Mouse (Mus musculus) embryonic facial prominence, embryonic 10.5 days (tissue): Measurements from ENCODE around the gene Man2a1. TPM values are rescaled to one million over a fixed set of nuclear protein-coding genes. Genes with fewer than 3 reads are reported as not detected.

Experiments
- DNase-seq: peaks from one replicate; pipeline ENCODE4 v3.0.0-alpha.2; 2017; ENCODE audit warnings: low spot score
- H3K27ac ChIP-seq: fragments of 300-500 bp; sonication (generic); replicated peaks from 2 replicates; pipeline ENCODE4 v1.5.1; 2016; ENCODE audit warnings: mild to moderate bottlenecking
- H3K27me3 ChIP-seq: fragments of 300-500 bp; sonication (generic); replicated peaks from 2 replicates; pipeline ENCODE4 v1.6.1; 2016; ENCODE audit warnings: low read depth, mild to moderate bottlenecking; ENCODE audit not compliant: poor library complexity, severe bottlenecking
- H3K36me3 ChIP-seq: fragments of 300-500 bp; sonication (generic); replicated peaks from 2 replicates; pipeline ENCODE4 v1.6.1; 2016; ENCODE audit warnings: mild to moderate bottlenecking, moderate library complexity
- H3K4me1 ChIP-seq: fragments of 300-500 bp; sonication (generic); 2 replicates; pipeline ENCODE4 v1.6.1; 2016
- H3K4me3 ChIP-seq: fragments of 300-500 bp; sonication (generic); 2 replicates; pipeline ENCODE4 v1.5.1; 2016; ENCODE audit warnings: mild to moderate bottlenecking, moderate library complexity
- H3K9me3 ChIP-seq: fragments of 300-500 bp; sonication (generic); 2 replicates; pipeline ENCODE4 v1.6.1; 2016; ENCODE audit warnings: mild to moderate bottlenecking
- WGBS: fragments of 180-500 bp; shearing (Covaris S2); methylation state at CpG from one replicate; pipeline ENCODE4 v1.1.7; 2016; 5-methylcytosine and 5-hydroxymethylcytosine counted together
- polyA plus RNA-seq: library from polyadenylated mRNA; unstranded; fragments of >200 nt; fragmentation: Nextera tagmentation; extraction: Ambion mirVana; gene quantifications from 2 replicates; pipeline ENCODE4 v1.2.1, GENCODE M21; 2016

Man2a1 gene
- polyA plus RNA-seq, 1 experiment from 2014 or later: 6.4 TPM

- Histone ChIP-seq H3K9me3 (peaks cover 5% of the 10 kb centered on the region), H3K4me1 (no peaks in the 10 kb centered on the region), H3K27me3 (no peaks in the 10 kb centered on the region), H3K4me3 (no peak overlapping the region), H3K27ac (no peak overlapping the region), H3K36me3 (peaks cover 44% of the 10 kb centered on the region)
- DNase-seq: no peak
- WGBS: 94% methylated on average over 6 of the region's 6 CpGs
Observed at GRCm38 (mm10) chr17:64685216-64685903, 84.8 kb downstream of the Man2a1 start.

GRCm38 (mm10) chr17:64689614-64690013 is 89.1 kb downstream of the Man2a1 start:
- Histone ChIP-seq H3K36me3 (peaks cover 49% of the 10 kb centered on the region), H3K4me1 (no peaks in the 10 kb centered on the region), H3K9me3 (peaks cover 5% of the 10 kb centered on the region), H3K27me3 (no peaks in the 10 kb centered on the region), H3K27ac (no peak overlapping the region), H3K4me3 (no peak overlapping the region)
- WGBS: 90% methylated on average over 3 of the region's 3 CpGs
- no peak for DNase-seq

- Histone ChIP-seq H3K9me3 (no peaks in the 10 kb centered on the region), H3K27ac (no peak overlapping the region), H3K36me3 (peaks cover 8% of the 10 kb centered on the region), H3K4me3 (no peak overlapping the region), H3K4me1 (no peaks in the 10 kb centered on the region), H3K27me3 (no peaks in the 10 kb centered on the region)
- 84% methylated on average over 10 of the region's 10 CpGs for WGBS
- DNase-seq: no peak
Observed at GRCm38 (mm10) chr17:64697277-64697831, 96.8 kb downstream of the Man2a1 start.

GRCm38 (mm10) chr17:64698516-64698915 is 98.0 kb downstream of the Man2a1 start:
- Histone ChIP-seq H3K4me3 (no peak overlapping the region), H3K27me3 (no peaks in the 10 kb centered on the region), H3K36me3 (peaks cover 8% of the 10 kb centered on the region), H3K9me3 (no peaks in the 10 kb centered on the region), H3K27ac (no peak overlapping the region), H3K4me1 (peaks cover 4% of the 10 kb centered on the region)
- DNase-seq: no peak
- WGBS: 85% methylated on average over 8 of the region's 8 CpGs

GRCm38 (mm10) chr17:64703649-64704230 is 103.2 kb downstream of the Man2a1 start:
- H3K4me3 ChIP-seq: no peak overlapping the region
- H3K27ac ChIP-seq: peak overlapping the region; percentile 30; the same call in 1 of the 2 replicates
- H3K4me1 ChIP-seq: peaks cover 6% of the 10 kb centered on the region
- H3K36me3 ChIP-seq: no peaks in the 10 kb centered on the region
- no peak for DNase-seq
- H3K9me3 ChIP-seq: no peaks in the 10 kb centered on the region
- WGBS: 83% methylated on average over 4 of the region's 4 CpGs
- H3K27me3 ChIP-seq: no peaks in the 10 kb centered on the region

GRCm38 (mm10) chr17:64707529-64707928 is 107.0 kb downstream of the Man2a1 start:
- WGBS: 92% methylated on average over 6 of the region's 6 CpGs
- H3K4me3 ChIP-seq: no peak overlapping the region
- no peaks in the 10 kb centered on the region for H3K9me3 ChIP-seq
- no peaks in the 10 kb centered on the region for H3K27me3 ChIP-seq
- H3K36me3 ChIP-seq: peaks cover 5% of the 10 kb centered on the region
- DNase-seq: no peak
- H3K4me1 ChIP-seq: peaks cover 6% of the 10 kb centered on the region
- no peak overlapping the region for H3K27ac ChIP-seq

- no peak overlapping the region for H3K27ac ChIP-seq
- peaks cover 30% of the 10 kb centered on the region for H3K36me3 ChIP-seq
- H3K27me3 ChIP-seq: no peaks in the 10 kb centered on the region
- H3K9me3 ChIP-seq: no peaks in the 10 kb centered on the region
- peak; percentile 48 for DNase-seq
- peaks cover 15% of the 10 kb centered on the region for H3K4me1 ChIP-seq
- no peak overlapping the region for H3K4me3 ChIP-seq
- WGBS: 67% methylated on average over 4 of the region's 4 CpGs
Observed at GRCm38 (mm10) chr17:64716318-64716717, 115.8 kb downstream of the Man2a1 start.

GRCm38 (mm10) chr17:64719760-64720159 is 119.2 kb downstream of the Man2a1 start:
- DNase-seq: no peak
- Histone ChIP-seq H3K36me3 (0 out of 2 replicates have a peak, but pooled peaks cover 11% of the 10 kb centered on the region), H3K4me1 (peaks cover 15% of the 10 kb centered on the region), H3K27me3 (no peaks in the 10 kb centered on the region), H3K27ac (no peak overlapping the region), H3K9me3 (no peaks in the 10 kb centered on the region), H3K4me3 (no peak overlapping the region)
- 66% methylated on average over 5 of the region's 5 CpGs for WGBS

GRCm38 (mm10) chr17:64721112-64721511 is 120.6 kb downstream of the Man2a1 start:
- 88% methylated on average over 5 of the region's 5 CpGs for WGBS
- H3K9me3 ChIP-seq: no peaks in the 10 kb centered on the region
- no peaks in the 10 kb centered on the region for H3K27me3 ChIP-seq
- peaks cover 10% of the 10 kb centered on the region; the same call in 1 of the 2 replicates for H3K36me3 ChIP-seq
- DNase-seq: no peak
- no peak overlapping the region for H3K4me3 ChIP-seq
- H3K27ac ChIP-seq: no peak overlapping the region
- H3K4me1 ChIP-seq: peaks cover 6% of the 10 kb centered on the region

GRCm38 (mm10) chr17:64723162-64723561 is 122.6 kb downstream of the Man2a1 start:
- no peak for DNase-seq
- no peaks in the 10 kb centered on the region for H3K4me1 ChIP-seq
- 90% methylated on average over 1 of the region's 1 CpGs for WGBS
- H3K36me3 ChIP-seq: peaks cover 14% of the 10 kb centered on the region
- no peak overlapping the region for H3K27ac ChIP-seq
- no peak overlapping the region for H3K4me3 ChIP-seq
- H3K9me3 ChIP-seq: no peaks in the 10 kb centered on the region
- no peaks in the 10 kb centered on the region for H3K27me3 ChIP-seq

GRCm38 (mm10) chr17:64725214-64725613 is 124.7 kb downstream of the Man2a1 start:
- Histone ChIP-seq H3K27ac (no peak overlapping the region), H3K4me3 (no peak overlapping the region), H3K27me3 (no peaks in the 10 kb centered on the region), H3K4me1 (no peaks in the 10 kb centered on the region), H3K36me3 (peaks cover 14% of the 10 kb centered on the region), H3K9me3 (no peaks in the 10 kb centered on the region)
- WGBS: 93% methylated on average over 3 of the region's 3 CpGs
- no peak for DNase-seq

- no peak for DNase-seq
- Histone ChIP-seq H3K4me3 (no peak overlapping the region), H3K9me3 (no peaks in the 10 kb centered on the region), H3K36me3 (peaks cover 14% of the 10 kb centered on the region), H3K27me3 (no peaks in the 10 kb centered on the region), H3K4me1 (no peaks in the 10 kb centered on the region), H3K27ac (no peak overlapping the region)
- WGBS: 93% methylated on average over 7 of the region's 7 CpGs
Observed at GRCm38 (mm10) chr17:64726032-64726431, 125.5 kb downstream of the Man2a1 start.

GRCm38 (mm10) chr17:64735492-64735891 is 135.0 kb downstream of the Man2a1 start:
- H3K36me3 ChIP-seq: peaks cover 41% of the 10 kb centered on the region
- no peaks in the 10 kb centered on the region for H3K9me3 ChIP-seq
- DNase-seq: no peak
- 87% methylated on average over 4 of the region's 4 CpGs for WGBS
- no peak overlapping the region for H3K4me3 ChIP-seq
- peaks cover 9% of the 10 kb centered on the region; the same call in 1 of the 2 replicates for H3K4me1 ChIP-seq
- H3K27me3 ChIP-seq: no peaks in the 10 kb centered on the region
- no peak overlapping the region for H3K27ac ChIP-seq
